Mouse (Mus musculus): ENCODE data around the gene Dnajc9. TPM values are rescaled to one million over a fixed set of nuclear protein-coding genes. Genes with fewer than 3 reads are reported as not detected.

Dnajc9 gene
- polyA plus RNA-seq, 1 experiment: 19.8 TPM

DNA sequence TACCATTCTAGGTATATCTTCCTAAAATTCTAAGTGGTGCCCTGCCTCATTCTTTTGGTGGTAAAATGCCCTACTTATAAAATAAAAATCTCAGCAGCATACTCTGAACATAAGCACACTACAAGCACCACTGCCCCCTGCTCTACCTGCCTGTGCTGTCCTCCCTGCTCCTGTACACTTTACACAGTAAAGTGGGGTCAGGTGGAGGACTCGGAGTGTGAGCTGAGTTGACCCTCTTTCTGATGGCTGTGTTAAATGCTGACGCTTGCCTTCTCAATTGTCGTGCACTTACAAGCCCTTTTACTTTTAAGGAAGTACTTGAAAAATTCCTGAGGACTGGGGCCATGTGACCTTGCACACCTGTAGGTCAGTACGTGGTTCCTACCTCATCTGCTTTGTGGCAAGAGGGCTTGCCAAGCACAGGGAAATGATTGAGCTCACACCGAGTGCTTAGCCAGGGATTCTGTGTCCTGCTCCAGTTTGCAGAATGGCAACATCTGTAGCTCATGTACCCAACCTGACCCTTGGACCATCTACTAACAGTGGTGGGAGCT lies 9.5 kb downstream of the Dnajc9 start:
- Histone ChIP-seq H3K4me1 (ENCODE audit: control insufficient read depth, insufficient read depth, insufficient read length, low read length) (no peaks in the 10 kb centered on the region), H3K27ac (replicated peaks; ENCODE audit: low read depth, low read length) (no peak overlapping the region), H3K4me3 (ENCODE audit: insufficient read depth, low read depth, low read length) (no peak overlapping the region)

DNA sequence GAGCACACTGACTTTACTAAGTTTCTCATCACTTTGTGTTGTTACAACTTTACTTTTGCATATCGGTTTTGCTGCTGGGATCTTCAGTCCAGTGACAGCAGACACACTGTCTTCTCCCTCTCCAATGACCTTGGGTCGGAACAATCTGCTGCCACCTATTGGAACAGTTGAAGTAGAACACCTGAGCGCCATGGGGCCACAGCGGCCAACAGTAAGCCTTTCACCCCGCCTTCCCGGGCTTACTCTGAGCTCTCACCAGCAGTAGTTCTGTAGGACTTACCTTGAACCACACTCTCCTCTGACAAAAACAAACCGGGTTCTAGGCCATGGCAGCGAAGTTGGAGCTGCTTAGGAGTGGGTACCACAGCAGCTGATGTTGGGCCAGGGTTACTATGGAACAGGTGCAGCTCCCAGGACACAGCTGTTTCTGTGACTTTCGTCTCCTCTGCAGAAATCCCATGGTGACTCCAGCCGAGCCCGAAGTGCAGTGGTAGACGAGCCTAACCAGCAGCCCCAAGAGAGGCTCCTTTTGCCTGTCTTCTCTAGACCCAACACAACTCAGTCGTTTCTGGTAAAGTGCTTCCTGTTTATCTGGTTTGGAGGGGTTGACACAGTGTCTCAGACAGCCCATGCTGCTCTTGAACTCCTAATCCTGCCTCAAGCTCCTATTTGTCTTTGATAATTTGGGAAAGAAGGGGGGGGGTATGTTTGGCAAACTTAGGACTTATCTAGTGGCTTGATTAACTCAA lies 10.2 kb downstream of the Dnajc9 start:
- Histone ChIP-seq H3K27ac (replicated peaks; ENCODE audit: low read depth, low read length) (no peak overlapping the region), H3K4me3 (ENCODE audit: insufficient read depth, low read depth, low read length) (no peak overlapping the region), H3K4me1 (ENCODE audit: control insufficient read depth, insufficient read depth, insufficient read length, low read length) (no peaks in the 10 kb centered on the region)

DNA sequence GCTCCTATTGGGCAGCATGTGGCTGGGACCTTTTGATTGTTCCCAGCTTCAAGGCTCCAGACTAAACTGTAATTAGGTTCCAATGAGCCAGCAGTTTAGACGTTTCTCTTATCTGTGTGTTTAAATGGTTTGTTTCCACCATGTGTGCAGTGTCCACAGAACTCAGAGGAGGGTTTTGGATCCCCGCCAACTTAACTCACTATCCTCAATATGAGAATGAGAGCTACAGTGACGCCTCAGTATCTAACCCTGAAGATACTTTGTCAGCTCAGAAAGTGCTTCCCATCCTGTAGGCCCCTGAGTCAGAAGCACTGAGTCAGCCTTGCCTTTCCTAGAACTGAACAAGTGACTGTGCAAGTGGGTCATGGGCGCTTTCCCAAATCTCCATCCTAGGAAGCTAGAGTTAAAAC lies 11.6 kb downstream of the Dnajc9 start:
- H3K4me1 ChIP-seq (ENCODE audit: control insufficient read depth, insufficient read depth, insufficient read length, low read length): no peaks in the 10 kb centered on the region
- H3K27ac ChIP-seq (replicated peaks; ENCODE audit: low read depth, low read length): no peak overlapping the region
- H3K4me3 ChIP-seq (ENCODE audit: insufficient read depth, low read depth, low read length): no peak overlapping the region

DNA sequence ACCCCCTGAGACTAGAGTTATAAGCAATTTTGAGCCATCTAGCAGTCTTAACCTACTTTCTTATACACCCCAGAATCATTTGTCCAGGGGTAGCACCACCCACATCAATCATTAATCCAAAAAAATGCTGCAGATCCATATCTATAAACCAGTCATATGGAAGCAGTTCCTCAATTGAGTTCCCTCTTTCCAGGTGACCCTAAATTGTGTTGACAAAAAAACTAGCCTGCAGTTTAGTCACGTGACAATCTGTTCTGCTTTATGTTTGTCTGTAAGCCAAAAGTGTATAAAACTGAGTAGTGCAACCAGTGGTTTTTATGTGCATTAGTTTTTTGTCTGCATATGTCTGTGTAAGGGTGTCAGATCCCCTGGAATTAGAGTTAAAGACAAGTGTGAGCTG lies 16.9 kb downstream of the Dnajc9 start:
- Histone ChIP-seq H3K4me1 (ENCODE audit: control insufficient read depth, insufficient read depth, insufficient read length, low read length) (no peaks in the 10 kb centered on the region), H3K27ac (replicated peaks; ENCODE audit: low read depth, low read length) (no peak overlapping the region), H3K4me3 (ENCODE audit: insufficient read depth, low read depth, low read length) (no peak overlapping the region)

DNA sequence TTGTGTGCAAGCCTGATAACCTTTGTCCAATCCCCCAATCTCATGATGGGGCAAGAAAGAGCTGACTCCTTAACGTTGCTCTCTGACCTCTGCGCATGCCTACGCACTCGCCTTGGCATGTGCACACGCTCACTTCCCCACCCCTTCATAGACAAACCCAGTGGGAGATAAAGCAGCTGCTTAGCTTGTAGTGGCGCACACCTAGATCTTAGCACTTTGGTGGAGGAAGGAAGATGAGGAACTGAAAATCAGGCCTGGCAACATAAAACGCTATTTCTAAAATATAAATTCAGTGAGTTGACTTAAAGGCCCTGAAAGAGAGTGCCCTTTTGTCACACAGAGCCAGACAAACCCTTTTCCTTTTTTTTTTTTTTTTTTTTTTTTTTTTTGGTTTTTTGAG lies 17.9 kb downstream of the Dnajc9 start:
- H3K27ac ChIP-seq (replicated peaks; ENCODE audit: low read depth, low read length): no peak overlapping the region
- no peak overlapping the region for H3K4me3 ChIP-seq (ENCODE audit: insufficient read depth, low read depth, low read length)

DNA sequence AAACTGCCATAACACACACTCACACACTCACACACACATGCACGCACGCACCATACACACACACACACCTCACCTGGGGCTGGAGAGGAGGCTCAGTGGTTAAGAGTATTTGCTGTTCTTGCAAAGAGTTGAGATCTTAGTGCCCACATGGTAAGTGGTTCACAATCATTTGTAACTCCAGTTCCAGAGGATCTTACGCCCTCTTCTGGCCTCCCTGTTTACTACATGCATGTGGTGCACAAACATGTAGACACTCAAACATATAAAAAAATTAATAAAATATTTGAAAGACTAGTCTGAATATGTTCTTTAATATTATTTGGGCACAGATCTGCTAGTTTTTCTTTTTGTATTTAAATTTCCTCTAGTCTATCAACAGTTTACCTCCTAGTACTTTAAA lies 20.4 kb downstream of the Dnajc9 start:
- no peaks in the 10 kb centered on the region for H3K4me1 ChIP-seq (ENCODE audit: control insufficient read depth, insufficient read depth, insufficient read length, low read length)
- H3K27ac ChIP-seq (replicated peaks; ENCODE audit: low read depth, low read length): no peak overlapping the region
- no peak overlapping the region for H3K4me3 ChIP-seq (ENCODE audit: insufficient read depth, low read depth, low read length)

More for the DNA sequence above, 17.9 kb downstream of the Dnajc9 start:
- H3K4me1 ChIP-seq (ENCODE audit: control insufficient read depth, insufficient read depth, insufficient read length, low read length): no peaks in the 10 kb centered on the region

DNA sequence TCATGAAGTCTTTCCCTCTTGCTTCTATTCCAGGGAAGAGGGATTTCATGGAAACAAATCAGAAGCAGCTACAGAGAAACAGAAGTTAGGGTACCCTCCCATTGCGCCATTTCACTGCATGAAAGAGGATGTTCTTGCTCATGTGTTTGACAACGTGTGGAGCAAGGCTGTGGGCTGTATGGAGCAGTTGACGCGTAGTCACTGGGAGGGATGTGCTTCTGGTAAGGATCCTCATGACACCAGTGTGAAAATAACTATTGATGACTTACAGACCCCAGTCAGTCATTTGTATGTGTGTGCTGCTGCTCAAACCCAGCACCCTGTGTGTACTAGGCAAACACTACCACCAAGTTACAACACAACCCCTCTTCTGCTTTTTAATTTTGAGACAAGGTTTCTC lies 25.5 kb downstream of the Dnajc9 start:
- no peaks in the 10 kb centered on the region for H3K4me1 ChIP-seq (ENCODE audit: control insufficient read depth, insufficient read depth, insufficient read length, low read length)
- no peak overlapping the region for H3K27ac ChIP-seq (replicated peaks; ENCODE audit: low read depth, low read length)
- no peak overlapping the region for H3K4me3 ChIP-seq (ENCODE audit: insufficient read depth, low read depth, low read length)

DNA sequence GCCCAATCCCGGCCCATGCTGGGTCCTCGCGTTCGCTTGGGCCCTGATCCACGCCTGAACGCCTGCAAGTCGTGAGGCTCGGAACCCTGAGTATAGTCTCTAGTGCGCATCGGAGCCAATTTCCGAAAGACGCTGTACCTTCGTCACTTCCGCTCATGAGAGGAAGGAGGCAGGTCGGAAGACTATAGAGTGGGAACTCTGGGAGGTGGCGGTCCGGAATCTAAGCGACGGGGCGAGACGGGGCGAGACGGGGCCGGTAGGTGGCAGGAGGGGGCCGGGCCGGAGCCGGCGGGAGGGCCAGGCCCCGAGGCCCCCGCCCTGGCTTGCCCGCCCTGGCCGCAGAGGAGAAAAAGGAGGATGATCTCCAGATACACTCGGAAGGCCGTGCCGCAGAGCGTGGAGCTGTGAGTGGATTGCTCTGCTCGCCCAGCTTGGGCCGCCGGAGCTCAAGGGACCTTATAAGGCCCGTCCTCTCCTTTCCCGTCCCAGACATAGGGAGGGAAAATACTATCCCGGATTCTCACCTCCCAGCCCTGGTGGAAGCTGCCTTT lies 40.6 kb downstream of the Dnajc9 start, which contains the start of the genes Ecd and Fam149b:
Gene Ecd (minus strand): TSS at position 131 of the 551 bp plus-strand sequence.
Gene Fam149b (plus strand): TSS at position 172 of the 551 bp plus-strand sequence.
- Histone ChIP-seq H3K4me3 (ENCODE audit: insufficient read depth, low read depth, low read length) (peak within 1 kb of the TSS; percentile 98), H3K27ac (replicated peaks; ENCODE audit: low read depth, low read length) (peak within 1 kb of the TSS; percentile 79), H3K4me1 (ENCODE audit: control insufficient read depth, insufficient read depth, insufficient read length, low read length) (no peaks in the 10 kb centered on the region)

DNA sequence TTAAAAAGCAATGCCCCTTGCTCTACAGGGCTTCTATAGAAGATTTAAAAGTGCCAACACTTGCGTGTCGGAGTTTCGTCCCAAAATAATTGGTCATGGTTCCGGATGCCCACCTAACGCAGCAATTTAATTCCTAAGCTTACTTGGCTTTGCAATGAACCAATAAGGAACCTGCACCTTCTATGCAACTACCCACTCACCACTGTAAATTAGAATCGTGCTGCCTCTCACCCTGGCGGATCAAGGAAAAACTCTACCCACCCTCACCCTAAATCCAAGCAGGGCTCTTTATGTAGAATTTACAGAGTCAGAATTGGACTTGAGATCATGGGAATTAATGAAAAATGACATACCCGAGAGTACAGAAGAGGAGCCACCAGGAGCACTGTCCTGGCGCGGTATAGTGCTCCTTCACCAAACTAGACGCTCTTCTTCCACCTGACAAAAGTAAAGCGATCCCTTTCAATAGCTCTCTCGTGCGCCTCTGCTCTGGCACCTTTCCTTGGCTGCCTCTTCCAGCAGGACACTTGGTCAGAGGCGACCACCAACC lies 41.2 kb downstream of the Dnajc9 start:
- Histone ChIP-seq H3K27ac (replicated peaks; ENCODE audit: low read depth, low read length) (peak overlapping the region; percentile 79), H3K4me3 (ENCODE audit: insufficient read depth, low read depth, low read length) (peak overlapping the region; percentile 98), H3K4me1 (ENCODE audit: control insufficient read depth, insufficient read depth, insufficient read length, low read length) (no peaks in the 10 kb centered on the region)

DNA sequence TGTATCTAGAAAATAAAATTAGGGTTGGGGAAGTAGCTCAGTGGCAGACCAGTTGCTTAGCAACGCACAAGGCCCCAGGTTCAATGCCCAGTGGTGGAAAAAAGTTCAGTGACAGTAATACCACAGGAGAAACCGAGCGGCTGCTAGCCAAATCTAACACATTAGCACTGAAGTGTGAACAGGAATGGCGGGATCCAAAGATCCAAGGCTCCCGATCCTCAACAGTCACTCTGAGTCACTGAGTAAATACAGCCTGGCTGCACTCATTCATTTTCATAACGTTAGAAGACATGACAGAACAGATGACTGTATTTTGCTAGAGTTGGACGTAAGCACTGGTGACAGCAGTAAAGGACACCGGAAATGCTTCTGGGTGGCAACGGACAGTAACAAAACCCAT lies 42.8 kb downstream of the Dnajc9 start:
- no peaks in the 10 kb centered on the region for H3K4me1 ChIP-seq (ENCODE audit: control insufficient read depth, insufficient read depth, insufficient read length, low read length)
- H3K4me3 ChIP-seq (ENCODE audit: insufficient read depth, low read depth, low read length): no peak overlapping the region; the same call in 1 of the 2 replicates
- H3K27ac ChIP-seq (replicated peaks; ENCODE audit: low read depth, low read length): no peak overlapping the region

DNA sequence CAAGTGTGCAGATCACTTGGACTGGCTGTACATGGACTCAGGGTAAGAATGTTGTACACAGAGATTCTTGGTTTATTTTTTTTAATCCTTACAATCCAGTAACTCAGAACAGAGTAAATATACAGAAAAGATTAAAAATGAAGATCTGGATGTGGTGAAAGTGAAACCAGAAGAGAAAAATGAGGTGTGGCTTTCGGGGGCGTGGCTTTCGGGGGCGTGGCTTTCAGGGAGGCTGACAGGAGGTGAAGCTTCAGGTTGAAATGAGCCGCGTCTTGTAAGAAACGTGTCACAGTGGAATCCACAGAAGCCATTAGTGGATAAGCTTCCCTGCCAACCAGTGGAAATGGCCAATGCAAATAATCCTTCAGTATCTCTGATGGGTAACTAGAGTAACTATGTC lies 47.8 kb downstream of the Dnajc9 start:
- no peak overlapping the region for H3K27ac ChIP-seq (replicated peaks; ENCODE audit: low read depth, low read length)
- H3K4me3 ChIP-seq (ENCODE audit: insufficient read depth, low read depth, low read length): no peak overlapping the region
- no peaks in the 10 kb centered on the region for H3K4me1 ChIP-seq (ENCODE audit: control insufficient read depth, insufficient read depth, insufficient read length, low read length)

DNA sequence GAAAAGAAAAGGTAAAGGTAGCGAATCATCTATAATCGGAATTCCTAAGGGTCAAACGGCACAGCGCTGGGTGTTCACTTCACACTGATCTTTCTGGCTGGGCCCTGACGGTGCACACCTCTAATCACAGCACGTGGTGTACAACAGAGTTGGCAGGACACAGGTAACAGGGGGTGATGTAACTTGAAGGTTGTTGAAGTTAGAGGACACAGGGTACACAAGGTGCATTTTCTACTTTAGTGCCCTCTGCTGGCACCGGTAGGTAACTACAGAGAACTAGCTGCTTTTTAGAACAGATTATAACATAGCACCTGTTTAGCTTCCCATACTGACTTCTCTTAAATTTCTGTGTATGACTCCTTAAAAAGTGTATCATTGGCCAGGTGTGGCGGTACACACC lies 48.6 kb downstream of the Dnajc9 start:
- no peaks in the 10 kb centered on the region for H3K4me1 ChIP-seq (ENCODE audit: control insufficient read depth, insufficient read depth, insufficient read length, low read length)
- H3K27ac ChIP-seq (replicated peaks; ENCODE audit: low read depth, low read length): no peak overlapping the region
- H3K4me3 ChIP-seq (ENCODE audit: insufficient read depth, low read depth, low read length): no peak overlapping the region

DNA sequence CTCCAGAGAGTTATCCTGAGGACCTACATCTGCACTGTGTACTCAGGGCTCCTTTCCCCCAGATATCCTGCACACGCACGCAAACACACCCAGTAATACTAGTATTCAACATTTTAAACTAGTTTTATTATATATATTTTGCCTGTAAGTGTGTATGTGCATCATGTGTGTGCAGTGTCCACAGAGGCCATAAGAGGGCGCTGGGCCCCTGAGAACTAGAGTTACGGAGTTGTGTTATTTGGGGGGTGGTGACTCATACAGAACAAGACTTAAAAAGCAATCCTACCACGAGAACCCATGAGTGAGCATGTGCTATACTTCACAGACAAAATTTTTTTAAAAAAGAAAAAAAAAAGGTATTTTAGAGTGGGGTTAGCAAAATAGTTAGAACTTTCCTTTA lies 49.3 kb downstream of the Dnajc9 start:
- H3K4me3 ChIP-seq (ENCODE audit: insufficient read depth, low read depth, low read length): no peak overlapping the region
- no peak overlapping the region for H3K27ac ChIP-seq (replicated peaks; ENCODE audit: low read depth, low read length)
- H3K4me1 ChIP-seq (ENCODE audit: control insufficient read depth, insufficient read depth, insufficient read length, low read length): no peaks in the 10 kb centered on the region

Data from brown adipose tissue, adult 24 weeks (tissue).